Mouse (Mus musculus) spleen, adult 2 months (tissue): ENCODE results near the gene Fntb. TPM values are rescaled to one million over a fixed set of nuclear protein-coding genes. Genes with fewer than 3 reads are reported as not detected.

ENCODE experiments used
- DNase-seq, 2 experiments: peaks; one replicate each; pipeline versions ENCODE4 v3.0.0 to v3.0.0-alpha.2; 2012 to 2021; ENCODE audit warnings: low spot score in 2 of 2, low read depth in 1 of 2
- H3K27ac ChIP-seq: fragments of 200-500 bp; 2 replicates; pipeline ENCODE4 v1.5.1; 2012; ENCODE audit warnings: low read length, inconsistent platforms; ENCODE audit not compliant: insufficient read depth
- H3K27me3 ChIP-seq: fragments of 200-500 bp; 2 replicates; pipeline ENCODE4 v1.6.1; 2012; ENCODE audit warnings: mild to moderate bottlenecking, moderate library complexity, low read length, inconsistent platforms; ENCODE audit not compliant: control insufficient read depth, insufficient read depth
- H3K36me3 ChIP-seq: fragments of 200-500 bp; 2 replicates; pipeline ENCODE4 v1.6.1; 2012; ENCODE audit warnings: mild to moderate bottlenecking, low read length, inconsistent platforms; ENCODE audit not compliant: control insufficient read depth, insufficient read depth
- H3K4me1 ChIP-seq: fragments of 200-500 bp; 2 replicates; pipeline ENCODE4 v1.6.1; 2011; ENCODE audit warnings: inconsistent platforms; ENCODE audit not compliant: control insufficient read depth, insufficient read depth, insufficient read length
- H3K4me3 ChIP-seq: fragments of 200-500 bp; 2 replicates; pipeline ENCODE4 v1.5.1; 2011; ENCODE audit warnings: mild to moderate bottlenecking, inconsistent platforms; ENCODE audit not compliant: insufficient read depth, insufficient read length; ENCODE audit errors: extremely low read depth
- CTCF ChIP-seq: fragments of 200-500 bp; IDR thresholded peaks from 2 replicates; pipeline ENCODE4 v1.5.1; 2011; ENCODE audit warnings: mild to moderate bottlenecking, inconsistent platforms; ENCODE audit not compliant: insufficient read depth, insufficient read length, insufficient replicate concordance; ENCODE audit errors: extremely low read depth
- POLR2A ChIP-seq: fragments of 200-500 bp; IDR thresholded peaks from 2 replicates; pipeline ENCODE4 v1.6.1; 2011; ENCODE audit warnings: low read depth, low read length, inconsistent platforms
- WGBS: fragments of 180-500 bp; shearing (Covaris S2); methylation state at CpG from one replicate; pipeline ENCODE4 v1.1.7; 2018; 5-methylcytosine and 5-hydroxymethylcytosine counted together
- polyA plus RNA-seq: library from polyadenylated mRNA; depleted of rRNA; stranded (reverse); fragments of >200 nt; gene quantifications from 2 replicates; pipeline ENCODE4 v1.2.3, GENCODE M21; 2012

The Fntb gene
- polyA plus RNA-seq, 1 experiment = 18.7 TPM

- Histone ChIP-seq H3K4me3 (no peak overlapping the region), H3K4me1 (no peaks in the 10 kb centered on the region), H3K36me3 (0 out of 2 replicates have a peak, but pooled peaks cover 1% of the 10 kb centered on the region), H3K27me3 (no peaks in the 10 kb centered on the region), H3K27ac (no peak overlapping the region)
- DNase-seq = no peak
- TF ChIP-seq POLR2A (no peak), CTCF (no peak)
- WGBS = 95% methylated on average over 3 of the region's 3 CpGs
Observed at GRCm38 (mm10) chr12:76901508-76902294, 136.3 kb downstream of the Fntb start.

DNA sequence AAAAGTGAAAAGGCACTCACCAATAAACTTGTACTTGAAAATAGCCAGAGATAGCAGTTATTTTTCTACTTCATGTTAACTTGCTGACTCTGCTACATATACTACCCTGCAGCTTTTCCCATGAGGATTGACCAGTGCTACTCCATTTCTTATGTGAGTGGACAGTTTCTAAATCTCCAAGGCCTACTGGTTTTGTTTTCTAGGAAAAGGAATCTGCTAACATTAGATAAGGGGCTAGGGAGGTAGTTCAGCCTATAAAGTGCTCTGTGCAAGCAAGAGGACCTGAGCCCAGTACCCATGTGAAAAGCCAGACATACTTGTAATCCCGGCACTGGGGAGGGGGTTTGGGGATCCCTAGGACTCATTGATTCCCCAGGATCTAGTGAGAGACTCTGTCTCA lies 140.9 kb downstream of the Fntb start:
- H3K36me3 ChIP-seq = peaks cover 6% of the 10 kb centered on the region
- no peak overlapping the region for H3K4me3 ChIP-seq
- WGBS = 83% methylated on average over 1 of the region's 1 CpGs
- no peak overlapping the region for H3K27ac ChIP-seq
- no peak for TF ChIP-seq POLR2A
- no peak for TF ChIP-seq CTCF
- no peak for DNase-seq
- no peaks in the 10 kb centered on the region for H3K27me3 ChIP-seq
- H3K4me1 ChIP-seq = no peaks in the 10 kb centered on the region

- TF ChIP-seq CTCF (no peak), POLR2A (no peak)
- H3K36me3 ChIP-seq = peaks cover 7% of the 10 kb centered on the region
- H3K4me1 ChIP-seq = no peaks in the 10 kb centered on the region
- no peak overlapping the region for H3K4me3 ChIP-seq
- no peak for DNase-seq
- H3K27me3 ChIP-seq = no peaks in the 10 kb centered on the region
- no peak overlapping the region; the same call in 1 of the 2 replicates for H3K27ac ChIP-seq
- WGBS = 83% methylated on average over 5 of the region's 5 CpGs
Observed at GRCm38 (mm10) chr12:76909218-76909617, 143.8 kb downstream of the Fntb start.

DNA sequence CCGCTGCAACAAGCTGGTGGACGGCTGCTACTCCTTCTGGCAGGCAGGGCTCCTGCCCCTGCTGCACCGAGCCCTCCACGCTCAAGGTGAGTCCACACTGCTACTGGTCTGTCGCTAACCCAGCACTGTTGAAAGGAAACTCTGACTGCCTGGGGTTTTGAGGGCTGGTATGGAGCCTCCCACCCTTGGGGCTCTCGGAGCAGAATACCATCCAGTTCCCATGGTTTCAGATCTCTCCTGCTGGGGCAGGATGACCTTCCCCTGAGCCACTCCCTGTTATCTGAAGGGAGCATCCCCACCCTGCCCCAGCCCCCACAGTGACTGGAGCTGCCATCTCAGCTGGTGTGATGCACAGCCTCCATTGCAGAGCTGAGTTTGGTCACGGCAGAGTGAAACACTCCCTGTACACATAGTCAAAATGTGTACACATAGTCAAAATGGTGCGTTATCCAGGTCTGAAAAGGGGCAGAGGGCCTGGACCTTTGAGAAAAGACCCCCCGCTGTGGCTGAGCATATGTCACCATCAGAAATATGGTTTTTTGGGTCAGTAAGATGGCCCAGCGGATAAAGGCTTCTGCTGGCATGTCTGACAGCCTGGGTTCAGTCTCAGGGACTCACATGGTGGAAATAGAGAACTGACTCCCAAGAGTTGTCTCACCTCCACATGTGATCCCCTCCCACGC lies 145.0 kb downstream of the Fntb start:
- DNase-seq = no peak
- H3K4me1 ChIP-seq = no peaks in the 10 kb centered on the region

DNA sequence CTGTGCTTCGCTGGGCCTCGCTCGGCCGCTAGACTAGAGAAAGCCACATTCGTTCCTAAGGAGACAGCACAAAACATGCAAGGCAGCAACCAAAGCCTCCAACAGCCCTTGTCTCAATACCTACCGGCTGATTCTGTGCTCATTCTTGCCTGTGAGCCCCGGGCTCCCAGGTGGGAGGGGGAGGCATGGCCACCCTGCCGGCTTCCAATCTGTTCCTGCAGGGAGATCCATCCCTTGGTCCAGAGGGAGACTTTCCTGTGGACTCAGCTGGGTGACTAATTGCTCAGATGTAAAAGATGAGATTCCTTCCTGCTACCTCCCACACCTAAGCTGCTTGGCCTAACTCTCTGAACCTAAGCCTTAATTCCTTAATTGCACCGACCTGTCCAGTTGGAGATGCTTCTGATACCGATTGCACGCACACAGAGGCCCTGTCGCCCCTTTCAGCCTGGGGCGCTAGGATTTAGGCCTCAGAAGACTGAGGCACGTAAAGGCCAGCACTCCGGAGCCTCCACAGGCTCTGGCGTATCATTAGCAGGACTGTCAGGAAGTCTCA lies 145.9 kb downstream of the Fntb start:
- Histone ChIP-seq H3K36me3 (peaks cover 9% of the 10 kb centered on the region), H3K4me1 (no peaks in the 10 kb centered on the region), H3K27me3 (no peaks in the 10 kb centered on the region), H3K27ac (no peak overlapping the region; the same call in 1 of the 2 replicates), H3K4me3 (no peak overlapping the region)
- TF ChIP-seq CTCF (no peak), POLR2A (no peak)
- 95% methylated on average over 16 of the region's 16 CpGs for WGBS
- DNase-seq = no peak

More for the DNA sequence above, 145.0 kb downstream of the Fntb start:
- WGBS = 93% methylated on average over 11 of the region's 11 CpGs
- TF ChIP-seq POLR2A (no peak), CTCF (no peak)
- H3K27me3 ChIP-seq = no peaks in the 10 kb centered on the region
- H3K27ac ChIP-seq = no peak overlapping the region; the same call in 1 of the 2 replicates
- H3K36me3 ChIP-seq = peaks cover 9% of the 10 kb centered on the region
- H3K4me3 ChIP-seq = no peak overlapping the region

GRCm38 (mm10) chr12:76912193-76912592 lies 146.8 kb downstream of the Fntb start:
- H3K36me3 ChIP-seq = peaks cover 9% of the 10 kb centered on the region
- TF ChIP-seq POLR2A (no peak), CTCF (no peak)
- DNase-seq = no peak
- no peaks in the 10 kb centered on the region for H3K27me3 ChIP-seq
- H3K4me3 ChIP-seq = no peak overlapping the region
- H3K27ac ChIP-seq = no peak overlapping the region
- H3K4me1 ChIP-seq = no peaks in the 10 kb centered on the region
- WGBS = 83% methylated on average over 9 of the region's 9 CpGs
